8 mouse cellular contexts compared by ENCODE assay signal in the genomic region with DNA sequence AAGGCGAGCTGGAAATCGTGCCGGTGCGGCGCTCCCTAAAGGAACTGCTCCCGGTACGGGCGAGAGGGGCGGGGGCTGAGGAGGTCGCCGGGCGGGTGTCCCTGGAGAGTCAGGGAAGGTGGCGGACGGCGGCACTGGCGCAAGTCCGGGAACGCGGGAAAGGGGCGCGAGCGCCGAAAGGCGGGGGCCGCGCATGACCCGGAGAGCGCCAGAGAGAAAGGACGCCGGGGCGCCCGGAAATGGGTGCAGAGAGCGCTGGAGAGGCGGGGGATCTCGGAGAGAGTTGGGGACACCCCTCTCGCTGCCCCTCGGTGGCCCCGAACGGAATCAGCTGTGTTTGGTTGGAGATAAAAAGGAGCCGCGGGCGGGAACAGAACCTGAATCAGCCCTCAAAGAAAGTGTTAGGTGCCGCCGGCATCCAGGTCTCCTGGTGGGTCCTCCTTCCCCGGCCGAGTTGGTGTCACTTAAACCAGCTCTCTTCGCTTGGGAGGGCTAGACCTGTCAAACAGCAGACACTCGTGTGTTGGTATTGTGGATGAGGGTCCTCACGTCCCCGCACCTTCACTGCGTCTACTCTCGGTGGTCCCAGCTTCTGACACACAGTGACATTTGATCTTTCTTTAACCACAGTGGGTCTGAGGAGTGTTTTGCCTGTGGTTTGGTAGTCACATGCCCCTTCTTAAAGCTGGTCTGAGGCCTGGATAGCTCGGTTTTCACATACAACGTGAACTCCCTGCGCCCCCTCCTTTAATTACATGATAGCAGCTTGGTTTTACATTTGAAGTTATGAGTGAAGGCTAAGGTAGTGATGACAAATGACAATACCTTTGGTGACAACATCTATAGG. TPM values are rescaled to one million over a fixed set of nuclear protein-coding genes. Genes with fewer than 3 reads are reported as not detected.
DNase-seq lines count a peak whose midpoint lies in the region; ATAC-seq and TF ChIP-seq lines count a peak whose summit lies in the region.

No protein-coding gene starts in this region.

- peaks cover 3% of the 10 kb centered on the region; the same call in 1 of the 2 replicates for H3K36me3 ChIP-seq in neural tube, embryonic 11.5 days (ENCODE audit: control insufficient read depth, insufficient read depth, low read length)
- peaks cover 2% of the 10 kb centered on the region; the same call in 1 of the 2 replicates for H3K36me3 ChIP-seq in forebrain, embryonic 16.5 days (ENCODE audit: control insufficient read depth, insufficient read depth)
- H3K36me3 ChIP-seq in liver, embryonic 15.5 days (replicated peaks), result peaks cover 34% of the 10 kb centered on the region
- peaks cover 16% of the 10 kb centered on the region for H3K36me3 ChIP-seq in thymus, adult 2 months (ENCODE audit: control insufficient read depth, insufficient read depth, low read length)

- peak; percentile 73 to 80 for DNase-seq in adrenal gland, postnatal 36 days
- no peak for DNase-seq in adrenal gland, adult 2 months
- DNase-seq in neural tube, embryonic 11.5 days (ENCODE audit: low spot score), result no peak
- no peak for DNase-seq in neural tube, embryonic 10.5 days (ENCODE audit: extremely low spot score, low spot score)
- peak; percentile 76 for DNase-seq in thymus, adult 2 months
- DNase-seq in natural killer cell, adult 2 months (ENCODE audit: low spot score in 2 of 2), result no peak

- H3K9ac ChIP-seq in neural tube, embryonic 11.5 days (ENCODE audit: low read length), result peak overlapping the region; percentile 92
- peak overlapping the region; percentile 97 for H3K9ac ChIP-seq in forebrain, embryonic 16.5 days (replicated peaks; ENCODE audit: low read depth, low read length)
- peak overlapping the region; percentile 93 for H3K9ac ChIP-seq in liver, embryonic 15.5 days

- H3K4me1 ChIP-seq in neural tube, embryonic 11.5 days (ENCODE audit: control insufficient read depth, insufficient read depth, low read length), result peaks cover 3% of the 10 kb centered on the region; the same call in 1 of the 2 replicates
- peaks cover 16% of the 10 kb centered on the region for H3K4me1 ChIP-seq in forebrain, embryonic 16.5 days (replicated peaks; ENCODE audit: control insufficient read depth, insufficient read depth, low read length)
- H3K4me1 ChIP-seq in liver, embryonic 15.5 days (replicated peaks), result peaks cover 20% of the 10 kb centered on the region
- peaks cover 8% of the 10 kb centered on the region for H3K4me1 ChIP-seq in thymus, adult 2 months (replicated peaks; ENCODE audit: control insufficient read depth, insufficient read depth, low read length)

- H3K27ac ChIP-seq in neural tube, embryonic 11.5 days (ENCODE audit: low read depth, low read length), result peak overlapping the region; percentile 82
- peak overlapping the region; percentile 87 for H3K27ac ChIP-seq in forebrain, embryonic 16.5 days (ENCODE audit: low read length)
- H3K27ac ChIP-seq in liver, embryonic 15.5 days (replicated peaks), result peak overlapping the region; percentile 89
- H3K27ac ChIP-seq in thymus, adult 2 months (ENCODE audit: control insufficient read depth, insufficient read depth, low read length), result peak overlapping the region; percentile 53; the same call in 1 of the 2 replicates

- H3K4me3 ChIP-seq in neural tube, embryonic 11.5 days (ENCODE audit: low read depth, low read length), result peak overlapping the region; percentile 91
- H3K4me3 ChIP-seq in forebrain, embryonic 16.5 days (replicated peaks; ENCODE audit: low read length), result peak overlapping the region; percentile 95
- H3K4me3 ChIP-seq in liver, embryonic 15.5 days (replicated peaks), result peak overlapping the region; percentile 95
- H3K4me3 ChIP-seq in thymus, adult 2 months (ENCODE audit: control insufficient read depth, insufficient read depth, low read length), result peak overlapping the region; percentile 97

- no peak for TF ChIP-seq CTCF in thymus, adult 2 months (IDR thresholded peaks at IDR 0.05; ENCODE audit: borderline replicate concordance, control insufficient read depth, extremely low read depth, insufficient read depth, low read length, poor library complexity)

- WGBS in neural tube, embryonic 11.5 days, result 2% methylated on average over 55 of the region's 55 CpGs
- 1% methylated on average over 55 of the region's 55 CpGs for WGBS in forebrain, embryonic 16.5 days
- whole genome bisulfite sequencing in liver, embryonic 15.5 days (ENCODE audit: insufficient replicate concordance), result 2% methylated on average over 55 of the region's 55 CpGs
- WGBS in thymus, adult 2 months, result under 1% methylated on average over 55 of the region's 55 CpGs

- H3K4me2 ChIP-seq in neural tube, embryonic 11.5 days (ENCODE audit: low read depth), result peak overlapping the region; percentile 75
- peak overlapping the region; percentile 85 for H3K4me2 ChIP-seq in forebrain, embryonic 16.5 days (ENCODE audit: low read length)
- peak overlapping the region; percentile 80 for H3K4me2 ChIP-seq in liver, embryonic 15.5 days

- ATAC-seq in neural tube, embryonic 11.5 days (ENCODE audit: insufficient read depth, low FRiP score, low TSS enrichment), result peak; percentile 73
- ATAC-seq in forebrain, embryonic 16.5 days, result peak; percentile 62
- peak; percentile 74 for ATAC-seq in liver, embryonic 15.5 days (ENCODE audit: insufficient read depth)

- TF ChIP-seq POLR2A in thymus, adult 2 months (IDR thresholded peaks at IDR 0.05; ENCODE audit: control insufficient read depth, extremely low read depth, insufficient read depth, low read length, poor library complexity), result no peak

- H3K27me3 ChIP-seq in neural tube, embryonic 11.5 days (ENCODE audit: control insufficient read depth, insufficient read depth, low read length), result no peaks in the 10 kb centered on the region
- H3K27me3 ChIP-seq in forebrain, embryonic 16.5 days (replicated peaks; ENCODE audit: control insufficient read depth, insufficient read depth, low read length), result no peaks in the 10 kb centered on the region
- H3K27me3 ChIP-seq in liver, embryonic 15.5 days, result no peaks in the 10 kb centered on the region
- H3K27me3 ChIP-seq in thymus, adult 2 months (ENCODE audit: control insufficient read depth, insufficient read depth, low read length), result no peaks in the 10 kb centered on the region

- no peaks in the 10 kb centered on the region for H3K9me3 ChIP-seq in neural tube, embryonic 11.5 days (ENCODE audit: control insufficient read depth, low read length)
- no peaks in the 10 kb centered on the region for H3K9me3 ChIP-seq in forebrain, embryonic 16.5 days (ENCODE audit: control insufficient read depth, low read length)
- no peaks in the 10 kb centered on the region for H3K9me3 ChIP-seq in liver, embryonic 15.5 days (replicated peaks)

RNA-seq across cellular contexts. Expression of a gene that starts 0.7 kb away (rescaled TPM):
- total RNA-seq in adrenal gland, postnatal 36 days (2021), result 10 to 100 TPM; 11.0 to 12.0 TPM
- 1 to 10 TPM; 9.4 to 9.5 TPM for total RNA-seq in adrenal gland, adult 2 months (2021)
- 1.6 and 1.7 TPM in 2 replicates for polyA plus RNA-seq in adrenal gland, adult 2 months (2012; rRNA removed)
- 11.1 and 12.5 TPM in 2 replicates for polyA plus RNA-seq in neural tube, embryonic 11.5 days (2014; fragmentation: Nextera tagmentation; extraction: Ambion mirVana)
- polyA plus RNA-seq in forebrain, embryonic 16.5 days (2015; fragmentation: Nextera tagmentation; extraction: Ambion mirVana), result 9.6 and 11.1 TPM in 2 replicates
- 3.9 and 4.2 TPM in 2 replicates for polyA plus RNA-seq in liver, embryonic 15.5 days (2015; fragmentation: Nextera tagmentation; extraction: Ambion mirVana)
- polyA plus RNA-seq in thymus, adult 2 months (2012; rRNA removed), result 6.5 and 7.0 TPM in 2 replicates

RNA-seq across cellular contexts. Expression of a gene that starts 29.4 kb away (rescaled TPM):
- total RNA-seq in adrenal gland, postnatal 36 days (2021), result 1 to 10 TPM; 2.6 to 5.1 TPM
- 1 to 10 TPM; 1.8 to 9.8 TPM for total RNA-seq in adrenal gland, adult 2 months (2021)
- 2.2 and 3.2 TPM in 2 replicates for polyA plus RNA-seq in adrenal gland, adult 2 months (2012; rRNA removed)
- 5.7 and 6.5 TPM in 2 replicates for polyA plus RNA-seq in neural tube, embryonic 11.5 days (2014; fragmentation: Nextera tagmentation; extraction: Ambion mirVana)
- polyA plus RNA-seq in forebrain, embryonic 16.5 days (2015; fragmentation: Nextera tagmentation; extraction: Ambion mirVana), result 22.5 and 27.7 TPM in 2 replicates
- 0.73 and 0.81 TPM in 2 replicates for polyA plus RNA-seq in liver, embryonic 15.5 days (2015; fragmentation: Nextera tagmentation; extraction: Ambion mirVana)
- polyA plus RNA-seq in thymus, adult 2 months (2012; rRNA removed), result 35.4 and 40.0 TPM in 2 replicates

RNA-seq across cellular contexts. Expression of a gene that starts 42.1 kb away (rescaled TPM):
- under 1 TPM; 0.50 to 0.59 TPM for total RNA-seq in adrenal gland, postnatal 36 days (2021)
- total RNA-seq in adrenal gland, adult 2 months (2021), result under 1 TPM; 0.23 to 0.79 TPM
- 0.39 and 0.54 TPM in 2 replicates for polyA plus RNA-seq in adrenal gland, adult 2 months (2012; rRNA removed)
- polyA plus RNA-seq in neural tube, embryonic 11.5 days (2014; fragmentation: Nextera tagmentation; extraction: Ambion mirVana), result 0.34 and 0.42 TPM in 2 replicates
- polyA plus RNA-seq in forebrain, embryonic 16.5 days (2015; fragmentation: Nextera tagmentation; extraction: Ambion mirVana), result 0.14 and 0.22 TPM in 2 replicates
- 0.16 and 0.17 TPM in 2 replicates for polyA plus RNA-seq in liver, embryonic 15.5 days (2015; fragmentation: Nextera tagmentation; extraction: Ambion mirVana)
- polyA plus RNA-seq in thymus, adult 2 months (2012; rRNA removed), result 24.1 and 24.6 TPM in 2 replicates

RNA-seq across cellular contexts. Expression of a gene that starts 49.4 kb away (rescaled TPM):
- under 1 TPM; 0.33 to 0.70 TPM for total RNA-seq in adrenal gland, postnatal 36 days (2021)
- total RNA-seq in adrenal gland, adult 2 months (2021), result under 1 TPM; 0.40 to 0.55 TPM
- 0.85 and 1.0 TPM in 2 replicates for polyA plus RNA-seq in adrenal gland, adult 2 months (2012; rRNA removed)
- polyA plus RNA-seq in neural tube, embryonic 11.5 days (2014; fragmentation: Nextera tagmentation; extraction: Ambion mirVana), result 2.4 and 2.5 TPM in 2 replicates
- polyA plus RNA-seq in forebrain, embryonic 16.5 days (2015; fragmentation: Nextera tagmentation; extraction: Ambion mirVana), result 0.26 and 0.42 TPM in 2 replicates
- polyA plus RNA-seq in liver, embryonic 15.5 days (2015; fragmentation: Nextera tagmentation; extraction: Ambion mirVana), result 6.6 and 7.5 TPM in 2 replicates
- 82.6 and 103 TPM in 2 replicates for polyA plus RNA-seq in thymus, adult 2 months (2012; rRNA removed)

Comparison
In these comparisons a context has a peak if more than half of its experiments do, and no peak if none do; other contexts are left out.
1. DNase-seq: peak in adrenal gland, postnatal 36 days (2 of 2) and thymus, adult 2 months (single experiment); none in adrenal gland, adult 2 months (single experiment), neural tube, embryonic 11.5 days (single experiment), neural tube, embryonic 10.5 days (single experiment) and natural killer cell, adult 2 months (0 of 2).
2. RNA of a gene that starts 42.1 kb away (polyA plus RNA-seq): 24.1 to 24.6 TPM in thymus, adult 2 months; 0.39 to 0.54 TPM in adrenal gland, adult 2 months, 0.34 to 0.42 TPM in neural tube, embryonic 11.5 days, 0.16 to 0.17 TPM in liver, embryonic 15.5 days and 0.14 to 0.22 TPM in forebrain, embryonic 16.5 days; every median in the first group is over 10 times any median in the second.
3. Peak in every context shown above with its lines, with median percentiles within 50 percentile points of each other: ATAC-seq, H3K27ac ChIP-seq, H3K4me2 ChIP-seq, H3K4me3 ChIP-seq and H3K9ac ChIP-seq.